Mouse (Mus musculus) forebrain, postnatal 0 days (tissue): ENCODE results near the gene Nme8. TPM values are rescaled to one million over a fixed set of nuclear protein-coding genes. Genes with fewer than 3 reads are reported as not detected.

Experiments used
- ATAC-seq: fragments of 200-750 bp; cut with Nextera tagmentation; 2 replicates; pipeline ENCODE4 v1.8.0; 2017; ENCODE audit warnings: mild to moderate bottlenecking, moderate library complexity
- DNase-seq: peaks from one replicate; pipeline ENCODE4 v3.0.0-alpha.2; 2015
- H3K27ac ChIP-seq: fragments of 300-500 bp; sonication (generic); 2 replicates; pipeline ENCODE4 v1.5.1; 2014; ENCODE audit warnings: low read depth, mild to moderate bottlenecking, antibody characterized with exemption, low read length, moderate library complexity, mixed read lengths
- H3K27me3 ChIP-seq: fragments of 300-500 bp; sonication (generic); 2 replicates; pipeline ENCODE4 v1.6.1; 2014; ENCODE audit warnings: mild to moderate bottlenecking, low read length, mixed read lengths; ENCODE audit not compliant: insufficient read depth
- H3K36me3 ChIP-seq: fragments of 300-500 bp; sonication (generic); 2 replicates; pipeline ENCODE4 v1.6.1; 2014; ENCODE audit warnings: mild to moderate bottlenecking, moderate library complexity; ENCODE audit not compliant: insufficient read depth
- H3K4me1 ChIP-seq: fragments of 300-500 bp; sonication (generic); 2 replicates; pipeline ENCODE4 v1.6.1; 2014; ENCODE audit warnings: antibody characterized with exemption; ENCODE audit not compliant: insufficient read depth
- H3K4me2 ChIP-seq: fragments of 300-500 bp; sonication (generic); 2 replicates; pipeline ENCODE4 v1.6.1; 2014; ENCODE audit warnings: low read depth, mild to moderate bottlenecking, moderate library complexity
- H3K4me3 ChIP-seq: fragments of 300-500 bp; sonication (generic); 2 replicates; pipeline ENCODE4 v1.5.1; 2014; ENCODE audit warnings: low read depth, low read length, mixed read lengths
- H3K9ac ChIP-seq: fragments of 300-500 bp; sonication (generic); 2 replicates; pipeline ENCODE4 v1.6.1; 2014; ENCODE audit warnings: mild to moderate bottlenecking
- H3K9me3 ChIP-seq: fragments of 300-500 bp; sonication (generic); 2 replicates; pipeline ENCODE4 v1.6.1; 2016; ENCODE audit warnings: low read length
- CTCF ChIP-seq: sonication (generic); IDR thresholded peaks from 2 replicates; pipeline ENCODE4 v1.5.1; 2016; ENCODE audit warnings: antibody characterized with exemption, control low read depth, low read depth
- WGBS: fragments of 180-500 bp; shearing (Covaris S2); extraction: QIAGEN DNeasy Blood & Tissue Kit; methylation state at CpG from one replicate; pipeline ENCODE4 v1.1.7; 2014; 5-methylcytosine and 5-hydroxymethylcytosine counted together
- polyA plus RNA-seq: library from polyadenylated mRNA; unstranded; fragments of >200 nt; fragmentation: Nextera tagmentation; extraction: Ambion mirVana; gene quantifications from 2 replicates; pipeline ENCODE4 v1.2.1, GENCODE M21; 2015
- total RNA-seq: library from RNA; depleted of rRNA; stranded (reverse); fragments of >200 nt; gene quantifications from 2 replicates; pipeline ENCODE4 v1.2.3, GENCODE M21; 2014; rRNA removed

Nme8 gene
- total and polyA plus RNA-seq, 2 experiments from 2014 or later, result not detected

DNA sequence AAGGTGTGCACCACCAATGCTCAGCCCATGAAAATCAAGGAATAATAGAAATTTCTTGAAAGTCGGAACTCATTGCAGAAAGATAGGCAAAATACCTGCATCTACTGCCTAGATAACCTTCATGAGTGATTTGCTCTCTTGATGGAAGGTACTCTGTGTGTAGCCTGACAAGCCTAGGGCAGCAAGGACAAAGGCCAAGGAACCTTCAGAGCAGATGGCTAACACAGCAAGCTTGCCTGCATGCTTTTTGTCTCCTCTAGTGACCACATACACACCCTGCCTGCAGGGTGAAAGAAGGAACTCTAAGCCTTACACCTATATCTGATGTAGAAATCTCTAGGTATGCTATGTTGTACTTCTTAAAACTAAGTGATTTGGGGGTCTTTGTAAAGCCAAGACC, 102.5 kb downstream of the Nme8 start:
- Histone ChIP-seq H3K4me3 (no peak overlapping the region), H3K9me3 (no peaks in the 10 kb centered on the region), H3K4me2 (no peak overlapping the region), H3K36me3 (peaks cover 3% of the 10 kb centered on the region; the same call in 1 of the 2 replicates), H3K4me1 (no peaks in the 10 kb centered on the region), H3K9ac (no peak overlapping the region), H3K27me3 (no peaks in the 10 kb centered on the region), H3K27ac (no peak overlapping the region)
- TF ChIP-seq CTCF, result no peak
- ATAC-seq, result no peak
- WGBS, result 98% methylated on average over 1 of the region's 1 CpGs
- no peak for DNase-seq

Other genes with a start within 250 kb of the Nme8 start
- gene Epdr1, start 77.9 kb downstream of the Nme8 start, total RNA-seq, result 29.6 and 29.8 TPM in 2 replicates
- 29.1 and 34.4 TPM in 2 replicates for gene Epdr1, start 77.9 kb downstream of the Nme8 start, polyA plus RNA-seq
- 1.7 and 2.2 TPM in 2 replicates for gene Sfrp4, start 74.7 kb downstream of the Nme8 start, total RNA-seq
- gene Sfrp4, start 74.7 kb downstream of the Nme8 start, polyA plus RNA-seq, result 1.5 and 3.0 TPM in 2 replicates
- gene Gpr141, start 126.5 kb upstream of the Nme8 start, total RNA-seq, result 0.05 and 0.92 TPM in 2 replicates
- not detected in 2 replicates for gene Gpr141, start 126.5 kb upstream of the Nme8 start, polyA plus RNA-seq